Mouse (Mus musculus) lung, postnatal 25 days (tissue): ENCODE measurements around the gene Tle3.
A peak's percentile ranks its signal among the peaks of the same experiment; 100 is the strongest.

Source experiments
- DNase-seq: peaks from one replicate; pipeline ENCODE4 v3.0.0; 2022; ENCODE audit warnings: low spot score

Tle3 gene

DNA sequence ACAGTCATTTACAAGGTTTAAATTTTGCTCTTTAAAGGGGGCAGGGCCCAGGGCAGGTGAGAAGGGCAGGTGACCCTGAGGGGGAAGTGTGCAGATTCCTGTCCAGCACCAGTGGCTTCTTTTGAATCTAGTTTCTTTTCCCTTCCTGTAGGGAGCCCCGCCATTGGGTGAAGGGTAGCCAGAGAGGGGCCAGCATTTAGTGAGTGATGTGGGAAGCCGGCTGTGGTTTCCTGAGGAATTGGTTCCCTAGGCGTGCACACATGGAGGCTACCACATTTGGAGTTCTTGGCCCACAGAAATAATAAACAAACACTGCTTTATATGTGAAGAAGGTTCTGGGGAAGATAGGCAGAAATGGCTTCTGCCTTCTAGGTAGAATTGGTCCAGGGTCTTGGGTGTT, 4.5 kb downstream of the Tle3 start:
- DNase-seq, result no peak

GRCm38 (mm10) chr9:61377706-61378479, 5.7 kb downstream of the Tle3 start:
- DNase-seq, result no peak

GRCm38 (mm10) chr9:61378516-61378915, 6.3 kb downstream of the Tle3 start:
- DNase-seq, result no peak

- DNase-seq, result no peak
These were observed 7.0 kb downstream of the Tle3 start for GRCm38 (mm10) chr9:61379016-61379634.

DNA sequence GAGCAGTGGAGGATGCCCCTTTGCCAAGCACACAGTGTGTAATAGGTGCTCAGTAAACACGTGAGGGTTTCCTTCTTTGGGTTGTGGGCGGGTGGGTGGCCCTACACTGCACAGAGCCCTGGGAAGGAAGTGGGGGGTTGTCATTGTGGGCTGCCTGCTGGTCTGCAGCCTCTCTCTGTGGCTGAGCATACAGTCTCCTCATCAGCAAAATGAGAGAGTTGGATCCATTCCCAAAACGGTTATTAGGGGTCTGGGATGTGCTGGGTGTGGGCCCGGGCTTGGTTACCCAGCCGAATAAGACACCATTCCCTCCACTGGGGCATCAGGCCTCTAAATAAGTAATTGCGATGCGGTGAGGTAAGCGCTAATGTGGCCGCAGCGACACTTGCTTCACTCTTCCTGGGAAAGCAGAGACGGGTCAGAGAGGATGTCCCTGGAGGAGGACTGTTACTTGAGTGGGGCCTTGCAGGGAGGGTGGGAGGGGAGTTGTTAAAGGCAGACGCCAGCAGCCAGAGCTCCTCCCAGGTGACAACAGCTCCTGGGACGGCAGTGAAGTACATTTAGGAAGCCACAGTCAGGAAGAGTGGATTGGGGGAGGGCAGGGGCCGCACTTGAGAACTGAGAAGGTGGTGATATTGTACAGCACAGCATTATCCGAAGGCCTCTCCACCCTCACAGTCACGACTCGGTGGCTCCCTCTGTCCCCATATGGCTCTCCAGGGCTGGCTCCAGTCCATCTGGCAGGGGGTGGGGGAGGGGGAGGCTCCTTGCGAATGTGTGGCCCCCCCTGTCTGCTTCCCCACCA, 8.3 kb downstream of the Tle3 start:
- no peak for DNase-seq

DNA sequence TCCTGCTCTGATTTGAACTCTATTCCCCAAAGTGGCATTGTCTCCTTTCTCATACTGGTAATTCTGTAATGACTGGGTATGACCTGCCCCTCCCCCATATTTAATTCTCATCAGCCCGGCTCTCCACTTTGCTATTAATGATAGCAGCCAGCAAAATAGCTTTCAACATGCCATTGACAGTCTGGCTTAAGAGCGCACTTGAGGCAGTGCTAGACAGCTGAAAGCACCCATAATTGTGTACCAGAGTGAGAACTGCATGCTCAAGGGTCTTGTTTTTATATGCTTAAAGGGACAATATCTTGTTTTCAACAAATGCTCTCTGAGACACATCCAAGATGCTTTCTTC, 8.9 kb downstream of the Tle3 start:
- peak; percentile 53 for DNase-seq

DNA sequence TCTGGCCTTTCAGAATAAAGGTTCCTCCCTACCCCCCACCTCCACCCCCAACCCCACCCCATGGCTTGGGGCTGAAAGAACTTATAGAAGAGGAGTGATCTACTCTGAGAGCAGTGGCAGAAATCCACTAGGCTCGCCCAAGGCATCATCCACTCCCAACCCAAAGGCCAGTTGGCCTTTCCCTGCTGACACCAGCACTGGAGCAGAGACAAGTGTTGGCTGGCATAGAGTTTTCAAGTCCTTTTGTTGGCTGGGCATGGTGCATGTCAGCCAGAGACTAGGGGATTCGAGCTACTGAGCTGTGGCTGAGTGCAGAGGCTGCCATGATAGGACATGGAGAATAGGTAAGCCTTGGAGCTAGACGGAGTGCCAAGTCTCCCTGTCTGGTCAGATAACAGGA, 9.3 kb downstream of the Tle3 start:
- no peak for DNase-seq

GRCm38 (mm10) chr9:61382595-61383186, 10.5 kb downstream of the Tle3 start:
- no peak for DNase-seq

DNA sequence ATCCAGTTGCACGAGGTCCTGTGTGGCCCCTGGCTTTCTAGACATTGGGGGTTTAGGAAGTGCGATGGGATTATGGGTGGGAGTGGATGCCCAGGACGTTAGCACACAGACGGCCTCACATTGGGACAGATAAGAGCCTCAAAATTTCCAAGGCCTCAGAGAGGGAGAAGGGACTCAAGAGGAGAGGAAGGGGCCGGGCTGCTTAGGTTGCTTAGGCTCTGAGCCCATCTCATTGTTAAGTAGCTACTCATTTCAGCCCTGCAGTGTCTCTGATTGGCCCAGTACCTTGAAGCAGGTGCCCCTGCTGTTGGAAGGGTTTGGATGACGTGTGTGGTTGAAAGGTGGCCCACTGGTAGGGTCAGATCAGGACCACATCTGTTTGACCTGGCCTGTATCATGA, 11.9 kb downstream of the Tle3 start:
- no peak for DNase-seq

GRCm38 (mm10) chr9:61384646-61385443, 12.7 kb downstream of the Tle3 start:
- no peak for DNase-seq

- peak; percentile 74 for DNase-seq
These were observed 13.6 kb downstream of the Tle3 start for GRCm38 (mm10) chr9:61385753-61386152.

DNA sequence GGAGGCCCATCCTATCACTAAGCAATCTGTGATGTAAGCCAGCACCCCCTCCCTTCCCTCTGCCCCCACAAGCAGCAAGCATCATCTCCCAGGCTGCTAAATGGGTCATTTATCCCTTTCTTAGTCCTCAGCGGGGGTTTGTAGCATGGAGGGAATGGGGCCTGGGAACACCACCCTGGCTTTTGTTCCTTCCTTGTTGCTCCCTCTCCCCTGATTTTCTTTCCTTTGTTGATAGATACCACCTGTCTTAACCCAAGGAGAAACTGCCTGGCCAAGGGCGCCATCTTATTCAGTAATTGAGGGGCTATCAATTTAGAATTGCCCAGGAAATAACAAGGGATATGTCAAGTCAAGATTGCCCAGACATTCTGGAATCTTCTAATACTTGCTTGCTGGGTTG, 14.1 kb downstream of the Tle3 start:
- DNase-seq, result no peak

DNA sequence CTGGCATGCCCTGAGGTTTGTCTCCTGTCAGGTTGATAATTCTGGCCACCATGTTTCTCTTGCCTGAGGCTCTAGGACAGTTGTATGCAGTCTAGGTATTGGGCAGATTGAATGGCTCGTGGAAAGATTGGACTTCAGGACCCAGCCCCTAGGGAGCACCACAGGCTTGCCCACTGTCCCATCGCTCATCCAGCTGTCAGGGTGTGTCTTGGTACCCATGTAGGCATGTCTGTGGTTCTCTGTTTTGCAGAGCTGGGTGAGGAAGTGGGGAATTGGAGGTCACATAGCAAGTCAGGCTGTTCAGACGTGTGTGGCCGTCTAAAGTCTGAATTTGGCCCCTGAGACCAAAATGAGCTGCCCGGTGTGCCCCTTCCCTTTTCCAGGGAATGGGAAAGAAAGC, 15.6 kb downstream of the Tle3 start:
- DNase-seq, result no peak

DNA sequence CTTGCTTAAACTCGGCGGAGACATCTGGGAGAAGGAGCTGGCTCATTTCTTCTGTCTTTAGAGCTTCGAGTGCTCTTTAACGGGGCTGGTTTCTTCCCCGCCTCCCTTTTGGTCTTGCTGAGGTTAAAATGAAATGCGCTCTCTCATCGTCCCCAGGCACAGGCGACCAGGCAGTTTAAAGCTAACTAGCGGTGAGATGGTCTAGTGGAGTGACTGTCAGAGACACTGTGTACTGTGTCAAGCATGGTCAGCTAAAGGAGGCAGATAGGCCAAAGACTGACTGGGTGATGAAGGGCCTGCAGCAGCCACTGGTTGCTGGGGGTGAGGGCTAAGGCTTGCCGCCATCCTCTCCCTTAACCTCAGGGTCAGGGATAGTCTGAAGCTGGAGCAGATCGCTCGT, 16.0 kb downstream of the Tle3 start:
- no peak for DNase-seq

DNA sequence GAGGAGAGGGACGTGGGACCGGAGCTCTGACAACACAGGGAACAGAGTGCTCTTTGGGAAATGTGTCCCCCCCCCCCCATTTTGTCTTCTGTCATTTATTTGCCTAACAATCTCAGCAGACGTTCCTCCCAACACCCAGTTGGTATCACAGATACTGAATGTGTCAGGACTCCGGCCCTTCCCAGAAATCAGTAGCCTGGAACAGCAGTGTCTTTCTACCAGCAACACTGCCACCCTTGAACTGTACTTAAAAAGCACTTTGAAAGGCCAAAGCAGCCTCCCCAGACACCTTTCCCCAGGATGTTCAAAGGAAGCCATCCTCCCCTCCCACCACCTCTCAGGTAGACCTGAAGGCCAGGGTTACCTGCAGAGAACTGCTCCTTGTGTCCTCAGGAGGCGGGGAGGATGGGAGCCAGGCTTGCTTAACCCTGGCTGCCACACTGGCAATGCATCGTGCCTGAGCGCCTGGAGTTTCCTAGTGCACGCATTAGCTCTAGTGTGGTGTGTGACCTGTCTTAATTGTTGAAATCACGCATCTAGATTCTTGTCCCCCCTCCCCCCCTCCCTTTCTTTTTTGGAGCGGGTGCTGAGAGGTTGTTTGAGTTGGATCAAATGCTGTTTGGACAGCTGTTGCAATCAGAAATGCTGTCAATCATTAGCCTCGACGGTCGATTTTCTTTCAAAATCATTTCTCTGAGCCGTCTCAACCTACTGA, 16.7 kb downstream of the Tle3 start:
- DNase-seq, result no peak

- DNase-seq, result no peak
These were observed 17.2 kb downstream of the Tle3 start for GRCm38 (mm10) chr9:61389404-61389701.

- DNase-seq, result no peak
These were observed 19.6 kb downstream of the Tle3 start for GRCm38 (mm10) chr9:61391570-61392337.

GRCm38 (mm10) chr9:61392338-61392620, 20.1 kb downstream of the Tle3 start:
- DNase-seq, result no peak

DNA sequence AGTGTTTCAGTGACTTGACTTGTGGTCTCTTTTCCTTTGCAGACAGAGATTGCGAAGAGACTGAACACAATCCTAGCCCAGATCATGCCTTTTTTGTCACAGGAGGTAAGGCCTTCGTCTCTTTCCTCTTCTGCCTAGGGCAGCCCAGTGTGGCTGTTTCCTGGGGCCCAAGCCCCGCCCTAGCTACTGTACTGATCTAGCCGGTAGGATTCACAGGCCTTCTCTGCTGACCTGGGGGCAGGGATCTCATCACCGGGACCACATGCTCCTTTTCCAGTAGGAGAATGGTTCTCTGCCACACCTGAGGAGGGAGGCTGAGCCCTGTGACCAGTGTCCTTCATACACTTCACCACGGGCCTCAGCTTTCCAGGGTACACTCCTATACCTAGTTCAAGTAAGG, 21.0 kb downstream of the Tle3 start:
- DNase-seq, result no peak

- DNase-seq, result no peak
These were observed 21.7 kb downstream of the Tle3 start for GRCm38 (mm10) chr9:61393847-61394246.

- no peak for DNase-seq
These were observed 22.9 kb downstream of the Tle3 start for GRCm38 (mm10) chr9:61395071-61395470.
